Mouse (Mus musculus): ENCODE data around the gene Per2.

DNA sequence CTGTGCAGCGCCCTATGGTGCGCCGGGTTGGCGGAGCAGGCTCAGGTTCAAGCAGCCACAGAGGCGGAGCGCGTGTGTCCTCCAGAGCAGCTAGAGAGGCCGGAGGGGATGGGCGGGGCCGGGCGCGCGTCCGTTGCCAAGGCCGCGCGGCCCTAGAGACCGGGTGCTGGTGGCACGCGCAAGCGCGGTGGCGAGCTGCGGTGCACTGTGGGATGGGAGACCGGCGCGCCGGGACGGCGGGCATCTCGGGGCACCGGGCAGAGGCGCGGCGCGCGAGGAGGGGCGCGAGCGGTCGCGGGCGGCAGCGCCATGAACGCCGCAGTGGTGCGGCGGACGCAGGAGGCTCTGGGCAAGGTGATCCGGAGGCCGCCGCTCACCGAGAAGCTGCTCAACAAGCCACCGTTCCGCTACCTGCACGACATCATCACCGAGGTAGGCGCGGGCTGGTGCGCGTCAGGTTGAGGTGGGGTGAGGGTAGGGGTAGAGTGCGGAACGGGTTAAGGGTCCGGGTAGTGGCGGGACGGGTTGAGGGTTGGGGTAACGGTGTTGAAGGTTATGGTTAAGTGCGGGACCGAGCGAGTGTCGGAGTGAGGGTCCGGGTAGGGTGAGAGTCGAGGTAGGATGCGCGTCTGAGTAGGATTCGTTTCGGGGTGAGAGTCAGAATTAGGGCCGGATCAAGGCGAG, 35.5 kb upstream of the Per2 start, which contains the start of gene Traf3ip1:
- no peak for TF ChIP-seq POLR2A (IDR thresholded peaks at IDR 0.05; ENCODE audit: borderline replicate concordance, low read depth, low read length)
- no peak for TF ChIP-seq CTCF (IDR thresholded peaks at IDR 0.05; ENCODE audit: low read depth, low read length)
